Mouse (Mus musculus): ENCODE measurements around the gene Slc44a3. TPM values are rescaled to one million over a fixed set of nuclear protein-coding genes. Genes with fewer than 3 reads are reported as not detected.

Slc44a3 gene
- polyA plus RNA-seq, 1 experiment from 2014 or later, result 1.1 TPM

DNA sequence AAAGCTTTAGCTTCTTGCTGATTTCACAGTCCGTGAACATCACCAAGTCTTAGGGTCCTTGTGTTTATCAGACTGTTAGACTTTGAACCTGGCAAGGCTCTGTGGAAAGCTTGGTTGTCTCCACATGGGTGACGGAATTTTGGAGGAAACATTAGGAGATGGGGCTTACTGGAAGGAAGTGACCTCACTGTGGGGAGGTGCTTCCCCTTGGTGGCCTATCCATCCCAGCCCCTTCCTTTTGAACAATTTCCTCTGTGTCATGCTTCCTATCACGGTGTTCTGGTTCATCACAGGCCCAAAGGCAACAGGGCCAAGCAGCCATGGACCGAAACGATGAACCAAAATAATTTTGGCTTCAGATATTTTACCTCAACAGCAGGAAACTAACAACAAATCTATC is 89.9 kb downstream of the Slc44a3 start:
- peaks cover 15% of the 10 kb centered on the region; the same call in 1 of the 2 replicates for H3K4me1 ChIP-seq (replicated peaks; ENCODE audit: control insufficient read depth, insufficient read depth, low read length)
- no peak overlapping the region for H3K4me3 ChIP-seq (replicated peaks; ENCODE audit: low read length)
- no peaks in the 10 kb centered on the region for H3K9me3 ChIP-seq (ENCODE audit: control insufficient read depth, low read length)
- no peaks in the 10 kb centered on the region for H3K27me3 ChIP-seq (ENCODE audit: control insufficient read depth, insufficient read depth, low read length)
- H3K36me3 ChIP-seq (replicated peaks; ENCODE audit: control insufficient read depth, insufficient read depth), result peaks cover 7% of the 10 kb centered on the region; the same call in 1 of the 2 replicates
- ATAC-seq (ENCODE audit: low FRiP score) (no peak), DNase-seq (ENCODE audit: low spot score) (no peak)
- WGBS, result 99% methylated on average over 5 of the region's 5 CpGs
- H3K9ac ChIP-seq, result no peak overlapping the region
- H3K27ac ChIP-seq, result no peak overlapping the region
- H3K4me2 ChIP-seq (replicated peaks), result no peak overlapping the region

GRCm38 (mm10) chr3:121441504-121441903 is 90.7 kb downstream of the Slc44a3 start:
- DNase-seq (ENCODE audit: low spot score) (no peak), ATAC-seq (ENCODE audit: low FRiP score) (no peak)
- H3K9ac ChIP-seq, result no peak overlapping the region
- no peak overlapping the region for H3K4me2 ChIP-seq (replicated peaks)
- H3K4me1 ChIP-seq (replicated peaks; ENCODE audit: control insufficient read depth, insufficient read depth, low read length), result peaks cover 15% of the 10 kb centered on the region; the same call in 1 of the 2 replicates
- no peaks in the 10 kb centered on the region for H3K27me3 ChIP-seq (ENCODE audit: control insufficient read depth, insufficient read depth, low read length)
- peaks cover 7% of the 10 kb centered on the region; the same call in 1 of the 2 replicates for H3K36me3 ChIP-seq (replicated peaks; ENCODE audit: control insufficient read depth, insufficient read depth)
- no peak overlapping the region for H3K27ac ChIP-seq
- no peaks in the 10 kb centered on the region for H3K9me3 ChIP-seq (ENCODE audit: control insufficient read depth, low read length)
- 95% methylated on average over 12 of the region's 12 CpGs for WGBS
- H3K4me3 ChIP-seq (replicated peaks; ENCODE audit: low read length), result no peak overlapping the region

- 76% methylated on average over 11 of the region's 11 CpGs for WGBS
- Histone ChIP-seq H3K36me3 (replicated peaks; ENCODE audit: control insufficient read depth, insufficient read depth) (peaks cover 7% of the 10 kb centered on the region; the same call in 1 of the 2 replicates), H3K4me2 (replicated peaks) (no peak overlapping the region), H3K4me1 (replicated peaks; ENCODE audit: control insufficient read depth, insufficient read depth, low read length) (peaks cover 26% of the 10 kb centered on the region; the same call in 1 of the 2 replicates), H3K27me3 (ENCODE audit: control insufficient read depth, insufficient read depth, low read length) (no peaks in the 10 kb centered on the region), H3K27ac (no peak overlapping the region), H3K4me3 (replicated peaks; ENCODE audit: low read length) (no peak overlapping the region), H3K9ac (no peak overlapping the region), H3K9me3 (ENCODE audit: control insufficient read depth, low read length) (no peaks in the 10 kb centered on the region)
- DNase-seq (ENCODE audit: low spot score), result no peak
- ATAC-seq (ENCODE audit: low FRiP score), result no peak
Observed at GRCm38 (mm10) chr3:121439623-121440161, 92.5 kb downstream of the Slc44a3 start.

- Histone ChIP-seq H3K36me3 (replicated peaks; ENCODE audit: control insufficient read depth, insufficient read depth) (peaks cover 7% of the 10 kb centered on the region; the same call in 1 of the 2 replicates), H3K4me3 (replicated peaks; ENCODE audit: low read length) (no peak overlapping the region), H3K27ac (no peak overlapping the region), H3K9ac (no peak overlapping the region), H3K9me3 (ENCODE audit: control insufficient read depth, low read length) (no peaks in the 10 kb centered on the region), H3K4me2 (replicated peaks) (no peak overlapping the region), H3K27me3 (ENCODE audit: control insufficient read depth, insufficient read depth, low read length) (no peaks in the 10 kb centered on the region), H3K4me1 (replicated peaks; ENCODE audit: control insufficient read depth, insufficient read depth, low read length) (peaks cover 43% of the 10 kb centered on the region; the same call in 1 of the 2 replicates)
- ATAC-seq (ENCODE audit: low FRiP score) (no peak), DNase-seq (ENCODE audit: low spot score) (no peak)
- 65% methylated on average over 7 of the region's 7 CpGs for WGBS
Observed at GRCm38 (mm10) chr3:121437996-121438395, 94.2 kb downstream of the Slc44a3 start.

- ATAC-seq (ENCODE audit: low FRiP score) (no peak), DNase-seq (ENCODE audit: low spot score) (no peak)
- WGBS, result 85% methylated on average over 7 of the region's 7 CpGs
- H3K27ac ChIP-seq, result no peak overlapping the region
- no peak overlapping the region for H3K4me3 ChIP-seq (replicated peaks; ENCODE audit: low read length)
- H3K9me3 ChIP-seq (ENCODE audit: control insufficient read depth, low read length), result no peaks in the 10 kb centered on the region
- H3K36me3 ChIP-seq (replicated peaks; ENCODE audit: control insufficient read depth, insufficient read depth), result peaks cover 7% of the 10 kb centered on the region; the same call in 1 of the 2 replicates
- H3K27me3 ChIP-seq (ENCODE audit: control insufficient read depth, insufficient read depth, low read length), result no peaks in the 10 kb centered on the region
- H3K4me2 ChIP-seq (replicated peaks), result no peak overlapping the region
- H3K4me1 ChIP-seq (replicated peaks; ENCODE audit: control insufficient read depth, insufficient read depth, low read length), result peaks cover 43% of the 10 kb centered on the region; the same call in 1 of the 2 replicates
- H3K9ac ChIP-seq, result no peak overlapping the region
Observed at GRCm38 (mm10) chr3:121437070-121437469, 95.1 kb downstream of the Slc44a3 start.

DNA sequence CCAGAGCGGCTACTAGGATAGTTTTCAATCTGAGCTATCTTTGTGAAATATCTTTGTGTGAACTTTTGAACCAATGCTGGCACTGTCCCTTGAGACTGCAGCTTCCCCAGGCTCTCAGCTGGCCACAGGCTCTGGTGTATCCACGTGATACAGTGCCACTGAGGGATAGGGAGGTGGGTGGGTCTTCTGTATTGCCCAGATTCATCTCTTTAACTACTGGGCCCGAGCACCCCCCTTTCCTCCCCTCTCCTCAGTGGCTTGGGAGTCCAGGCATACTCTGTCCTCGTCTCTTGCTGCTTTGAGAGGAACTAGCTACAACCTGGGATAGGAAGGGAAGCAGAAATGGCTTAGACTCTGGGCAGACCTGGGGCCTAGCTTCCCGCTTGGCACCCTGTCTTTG is 96.9 kb downstream of the Slc44a3 start:
- no peak overlapping the region for H3K4me3 ChIP-seq (replicated peaks; ENCODE audit: low read length)
- H3K4me1 ChIP-seq (replicated peaks; ENCODE audit: control insufficient read depth, insufficient read depth, low read length), result peaks cover 55% of the 10 kb centered on the region
- DNase-seq (ENCODE audit: low spot score) (no peak), ATAC-seq (ENCODE audit: low FRiP score) (peak; percentile 34; the same call in 1 of the 2 replicates)
- no peaks in the 10 kb centered on the region for H3K36me3 ChIP-seq (replicated peaks; ENCODE audit: control insufficient read depth, insufficient read depth)
- no peak overlapping the region for H3K9ac ChIP-seq
- 69% methylated on average over 5 of the region's 5 CpGs for WGBS
- H3K9me3 ChIP-seq (ENCODE audit: control insufficient read depth, low read length), result no peaks in the 10 kb centered on the region
- no peak overlapping the region for H3K27ac ChIP-seq
- 0 out of 2 replicates have a peak overlapping the region, but pooled peaks have one; percentile 11 for H3K4me2 ChIP-seq (replicated peaks)
- no peaks in the 10 kb centered on the region for H3K27me3 ChIP-seq (ENCODE audit: control insufficient read depth, insufficient read depth, low read length)

DNA sequence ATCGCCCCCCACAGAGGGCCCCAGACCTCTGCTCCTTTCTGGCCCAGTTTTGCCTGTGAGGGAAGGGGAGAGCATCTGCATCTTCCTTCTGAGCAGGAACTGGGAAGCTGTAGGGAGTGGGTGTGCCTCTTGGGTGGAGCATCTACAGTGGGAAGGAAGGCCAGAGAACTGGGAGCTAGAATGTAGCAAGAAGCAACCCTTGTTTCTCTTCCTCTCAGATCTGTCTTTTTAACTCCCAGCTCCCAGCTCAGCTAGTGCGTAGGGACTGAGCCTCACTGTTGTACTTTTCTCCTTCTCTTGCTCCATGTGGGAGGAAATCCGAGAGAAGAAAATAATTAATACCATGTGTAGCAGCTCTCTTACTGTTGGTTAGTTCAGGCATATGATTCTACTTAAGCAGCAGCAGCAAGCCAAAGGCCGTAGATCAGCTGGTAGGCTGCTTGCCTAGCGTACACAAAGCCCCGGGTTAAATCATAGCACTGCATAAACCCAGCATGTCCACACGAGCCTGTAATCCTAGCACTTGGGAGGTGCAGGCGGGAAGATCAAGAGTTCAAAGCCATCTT is 98.2 kb downstream of the Slc44a3 start:
- Histone ChIP-seq H3K27me3 (ENCODE audit: control insufficient read depth, insufficient read depth, low read length) (no peaks in the 10 kb centered on the region), H3K4me1 (replicated peaks; ENCODE audit: control insufficient read depth, insufficient read depth, low read length) (peaks cover 60% of the 10 kb centered on the region), H3K4me3 (replicated peaks; ENCODE audit: low read length) (no peak overlapping the region), H3K9me3 (ENCODE audit: control insufficient read depth, low read length) (no peaks in the 10 kb centered on the region), H3K27ac (0 out of 2 replicates have a peak overlapping the region, but pooled peaks have one; percentile 6), H3K4me2 (replicated peaks) (no peak overlapping the region), H3K9ac (no peak overlapping the region), H3K36me3 (replicated peaks; ENCODE audit: control insufficient read depth, insufficient read depth) (no peaks in the 10 kb centered on the region)
- DNase-seq (ENCODE audit: low spot score), result no peak
- WGBS, result 58% methylated on average over 8 of the region's 8 CpGs
- no peak for ATAC-seq (ENCODE audit: low FRiP score)

GRCm38 (mm10) chr3:121433359-121433758 is 98.8 kb downstream of the Slc44a3 start:
- Histone ChIP-seq H3K9me3 (ENCODE audit: control insufficient read depth, low read length) (no peaks in the 10 kb centered on the region), H3K36me3 (replicated peaks; ENCODE audit: control insufficient read depth, insufficient read depth) (no peaks in the 10 kb centered on the region), H3K27me3 (ENCODE audit: control insufficient read depth, insufficient read depth, low read length) (no peaks in the 10 kb centered on the region), H3K4me1 (replicated peaks; ENCODE audit: control insufficient read depth, insufficient read depth, low read length) (peaks cover 67% of the 10 kb centered on the region), H3K27ac (no peak overlapping the region), H3K4me2 (replicated peaks) (no peak overlapping the region), H3K4me3 (replicated peaks; ENCODE audit: low read length) (no peak overlapping the region), H3K9ac (no peak overlapping the region)
- DNase-seq (ENCODE audit: low spot score), result no peak
- ATAC-seq (ENCODE audit: low FRiP score), result no peak
- 81% methylated on average over 6 of the region's 6 CpGs for WGBS

DNA sequence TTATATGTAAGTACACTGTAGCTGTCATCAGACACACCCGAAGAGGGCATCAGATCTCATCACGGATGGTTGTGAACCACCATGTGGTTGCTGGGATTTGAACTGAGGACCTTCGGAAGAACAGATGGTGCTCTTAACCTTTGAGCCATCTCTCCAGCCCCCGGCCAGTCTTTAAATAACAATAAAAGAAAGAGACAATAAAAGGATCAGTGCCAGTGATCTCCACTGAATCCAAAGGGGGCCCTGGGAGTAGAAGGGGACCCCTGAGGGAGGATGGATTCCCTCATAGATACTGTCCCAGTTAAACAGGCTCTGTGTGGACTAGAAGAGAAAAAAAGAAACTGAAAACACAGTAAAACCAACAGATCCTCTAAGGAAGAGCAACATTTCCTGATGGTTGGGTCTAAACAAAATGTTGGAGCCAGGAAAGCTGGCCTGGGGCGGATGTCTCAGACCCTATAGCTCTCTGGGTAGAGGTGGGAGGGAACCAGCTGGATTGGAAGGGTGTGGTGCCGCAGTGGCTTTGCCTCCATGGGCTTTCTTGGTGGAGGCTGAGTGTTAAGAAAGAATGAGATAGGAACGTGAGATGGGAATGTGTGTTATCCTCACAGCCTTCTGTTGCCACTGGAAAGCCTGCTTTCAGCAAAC is 101.8 kb downstream of the Slc44a3 start:
- DNase-seq (ENCODE audit: low spot score) (no peak), ATAC-seq (ENCODE audit: low FRiP score) (no peak)
- Histone ChIP-seq H3K9ac (no peak overlapping the region), H3K4me3 (replicated peaks; ENCODE audit: low read length) (0 out of 2 replicates have a peak overlapping the region, but pooled peaks have one; percentile 91), H3K9me3 (ENCODE audit: control insufficient read depth, low read length) (no peaks in the 10 kb centered on the region), H3K4me2 (replicated peaks) (peak overlapping the region; percentile 72), H3K36me3 (replicated peaks; ENCODE audit: control insufficient read depth, insufficient read depth) (no peaks in the 10 kb centered on the region), H3K4me1 (replicated peaks; ENCODE audit: control insufficient read depth, insufficient read depth, low read length) (peaks cover 60% of the 10 kb centered on the region), H3K27ac (0 out of 2 replicates have a peak overlapping the region, but pooled peaks have one; percentile 9), H3K27me3 (ENCODE audit: control insufficient read depth, insufficient read depth, low read length) (no peaks in the 10 kb centered on the region)
- WGBS, result 23% methylated on average over 7 of the region's 7 CpGs
